Mouse (Mus musculus): Measurements from ENCODE around the gene Gm20873. TPM values are rescaled to one million over a fixed set of nuclear protein-coding genes. Genes with fewer than 3 reads are reported as not detected.
"Not testable (repeated sequence)": the region's sequence is repeated elsewhere in the genome, so short reads cannot be mapped to it uniquely, and the experiment has no call there.

Gene Gm20873
- not detected in 2 replicates for total RNA-seq (2021)
- long read RNA-seq, experiment 1: 0 reads
- long read RNA-seq, experiment 2: 0 reads

DNA sequence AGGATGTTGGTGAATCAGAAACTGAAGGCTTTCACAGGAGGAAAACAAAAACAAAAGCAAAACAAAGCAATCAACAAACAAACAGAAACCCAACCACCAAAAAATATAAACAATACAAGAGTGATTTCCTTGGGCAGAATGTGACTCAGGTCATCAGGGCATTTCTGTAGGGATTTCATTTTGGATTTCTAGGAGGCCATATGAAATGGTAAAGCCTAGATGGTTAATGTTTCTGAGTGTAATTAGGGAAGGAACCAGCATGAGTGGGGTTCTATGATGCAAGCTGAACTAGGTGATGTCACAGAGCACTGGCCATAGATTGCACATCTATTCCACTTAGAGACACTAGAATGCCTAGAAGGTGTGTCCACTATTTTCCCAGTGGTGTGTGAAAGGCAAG, at the start of gene Gm20873:
TSS of gene Gm20873 (plus strand) at position 301 of the 400 bp plus-strand sequence.
- DNase-seq: not testable (repeated sequence)

GRCm38 (mm10) chrY:6237895-6238294, 29.0 kb upstream of the Gm20873 start, which contains the start of gene Gm21746:
Gene Gm21746 (minus strand): TSS chrY:6237995.
- not testable (repeated sequence) for DNase-seq

Other genes with a start within 250 kb of the Gm20873 start
- not detected in 2 replicates for gene Gm21746, start 29.1 kb upstream of the Gm20873 start, total RNA-seq (2021)